Mouse (Mus musculus): ENCODE data around the gene Ubl4b.

DNA sequence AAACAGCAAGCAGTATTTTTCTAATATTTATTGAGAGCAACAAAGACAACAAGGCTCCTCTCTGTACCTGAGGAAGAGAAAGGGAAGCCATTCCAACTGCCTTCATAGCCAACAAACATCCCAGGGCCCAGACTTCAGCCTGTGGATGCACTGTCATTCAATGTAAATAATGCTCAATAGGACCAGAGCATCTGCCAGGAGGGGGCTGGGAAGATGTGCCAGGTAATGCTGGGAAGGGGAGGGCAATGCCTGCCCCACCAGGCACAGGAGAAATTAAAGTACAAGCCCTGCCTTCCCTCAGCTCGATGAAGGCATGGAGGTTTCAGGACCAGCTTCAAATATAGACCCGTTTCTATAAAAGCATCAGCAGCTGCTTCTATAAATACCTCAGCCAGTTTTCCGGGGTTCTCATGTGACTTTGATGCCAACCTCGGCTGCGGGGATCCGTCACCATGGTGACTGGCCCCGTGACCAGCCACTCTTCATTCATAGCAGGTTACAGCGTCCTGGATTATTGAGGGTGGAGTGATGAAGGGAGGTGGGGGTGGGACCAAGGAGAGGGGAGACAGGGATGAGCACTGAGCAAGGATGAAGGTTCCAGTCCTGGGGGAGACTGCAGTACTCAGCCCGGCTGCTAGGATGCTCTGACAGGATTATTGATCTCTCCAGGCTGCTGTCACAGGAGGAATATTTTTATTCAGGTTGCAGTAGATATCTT is 26.3 kb downstream of the Ubl4b start:
- TF ChIP-seq CTCF (IDR thresholded peaks at IDR 0.05; ENCODE audit: low read depth, low read length) (no peak), GATA1 (IDR thresholded peaks at IDR 0.05; ENCODE audit: borderline replicate concordance, low read length) (no peak), TAL1 (conservative IDR thresholded peaks at IDR 0.05; ENCODE audit: low read depth, low read length) (no peak), POLR2AphosphoS5 (IDR thresholded peaks at IDR 0.05; ENCODE audit: insufficient replicate concordance, low read depth, low read length) (no peak)
